Mouse (Mus musculus): ENCODE data around the gene Phyhd1. TPM values are rescaled to one million over a fixed set of nuclear protein-coding genes. Genes with fewer than 3 reads are reported as not detected.
A peak's percentile ranks its signal among the peaks of the same experiment; 100 is the strongest.

The Phyhd1 gene
- 2.9 and 4.9 TPM in 2 replicates for polyA plus RNA-seq (2016; fragmentation: Nextera tagmentation; extraction: Ambion mirVana)

- H3K27me3 ChIP-seq (replicated peaks; ENCODE audit: low read depth, poor library complexity, severe bottlenecking), result no peaks in the 10 kb centered on the region
- peak within 1 kb of the TSS; percentile 36 for H3K4me3 ChIP-seq
- peak; percentile 33 for DNase-seq (ENCODE audit: low spot score)
- peaks cover 52% of the 10 kb centered on the region for H3K36me3 ChIP-seq (replicated peaks)
- peak within 1 kb of the TSS; percentile 86 for H3K27ac ChIP-seq (replicated peaks)
- H3K9me3 ChIP-seq, result no peaks in the 10 kb centered on the region
- H3K4me1 ChIP-seq, result peaks cover 35% of the 10 kb centered on the region
- 32% methylated on average over 5 of the region's 5 CpGs for WGBS
These were observed at the start of gene Phyhd1 for GRCm38 (mm10) chr2:30265767-30266253. TSS of gene Phyhd1 (plus strand) at chr2:30266203.

- H3K4me1 ChIP-seq, result peaks cover 2% of the 10 kb centered on the region
- no peaks in the 10 kb centered on the region for H3K27me3 ChIP-seq (replicated peaks; ENCODE audit: low read depth, poor library complexity, severe bottlenecking)
- H3K27ac ChIP-seq (replicated peaks), result no peak overlapping the region
- 93% methylated on average over 5 of the region's 5 CpGs for WGBS
- H3K9me3 ChIP-seq, result no peaks in the 10 kb centered on the region
- no peak for DNase-seq (ENCODE audit: low spot score)
- H3K4me3 ChIP-seq, result no peak overlapping the region
- H3K36me3 ChIP-seq (replicated peaks), result no peaks in the 10 kb centered on the region
These were observed 49.7 kb upstream of the Phyhd1 start for GRCm38 (mm10) chr2:30216293-30216692.

GRCm38 (mm10) chr2:30235593-30235992 lies 30.4 kb upstream of the Phyhd1 start:
- 82% methylated on average over 5 of the region's 5 CpGs for WGBS
- Histone ChIP-seq H3K4me1 (peaks cover 25% of the 10 kb centered on the region), H3K9me3 (peaks cover 10% of the 10 kb centered on the region; the same call in 1 of the 2 replicates), H3K36me3 (replicated peaks) (peaks cover 12% of the 10 kb centered on the region), H3K4me3 (no peak overlapping the region), H3K27ac (replicated peaks) (no peak overlapping the region), H3K27me3 (replicated peaks; ENCODE audit: low read depth, poor library complexity, severe bottlenecking) (no peaks in the 10 kb centered on the region)
- no peak for DNase-seq (ENCODE audit: low spot score)

- peaks cover 25% of the 10 kb centered on the region for H3K4me1 ChIP-seq
- DNase-seq (ENCODE audit: low spot score), result peak; percentile 26
- peaks cover 22% of the 10 kb centered on the region for H3K36me3 ChIP-seq (replicated peaks)
- peak overlapping the region; percentile 95 for H3K4me3 ChIP-seq
- no peaks in the 10 kb centered on the region for H3K27me3 ChIP-seq (replicated peaks; ENCODE audit: low read depth, poor library complexity, severe bottlenecking)
- H3K9me3 ChIP-seq, result no peaks in the 10 kb centered on the region
- H3K27ac ChIP-seq (replicated peaks), result peak overlapping the region; percentile 96
- 7% methylated on average over 18 of the region's 18 CpGs for WGBS
These were observed 29.4 kb upstream of the Phyhd1 start for GRCm38 (mm10) chr2:30236426-30237198.

- peaks cover 29% of the 10 kb centered on the region for H3K36me3 ChIP-seq (replicated peaks)
- H3K9me3 ChIP-seq, result no peaks in the 10 kb centered on the region
- peak; percentile 100 for DNase-seq (ENCODE audit: low spot score)
- no peaks in the 10 kb centered on the region for H3K27me3 ChIP-seq (replicated peaks; ENCODE audit: low read depth, poor library complexity, severe bottlenecking)
- under 1% methylated on average over 67 of the region's 67 CpGs for WGBS
- peaks cover 26% of the 10 kb centered on the region for H3K4me1 ChIP-seq
- H3K27ac ChIP-seq (replicated peaks), result peak within 1 kb of the TSS; percentile 96
- H3K4me3 ChIP-seq, result peak within 1 kb of the TSS; percentile 95
These were observed 28.7 kb upstream of the Phyhd1 start, which contains the start of gene Lrrc8a for GRCm38 (mm10) chr2:30237199-30237880. TSS of gene Lrrc8a (plus strand) at chr2:30237715.

- WGBS, result under 1% methylated on average over 42 of the region's 42 CpGs
- DNase-seq (ENCODE audit: low spot score), result no peak
These were observed 28.1 kb upstream of the Phyhd1 start for GRCm38 (mm10) chr2:30237881-30238280.

GRCm38 (mm10) chr2:30238906-30239465 lies 27.0 kb upstream of the Phyhd1 start:
- H3K4me1 ChIP-seq, result peaks cover 32% of the 10 kb centered on the region
- H3K36me3 ChIP-seq (replicated peaks), result peaks cover 46% of the 10 kb centered on the region
- H3K27ac ChIP-seq (replicated peaks), result peak overlapping the region; percentile 96; the same call in 1 of the 2 replicates
- H3K27me3 ChIP-seq (replicated peaks; ENCODE audit: low read depth, poor library complexity, severe bottlenecking), result no peaks in the 10 kb centered on the region
- peak overlapping the region; percentile 95 for H3K4me3 ChIP-seq
- DNase-seq (ENCODE audit: low spot score), result no peak
- WGBS, result 75% methylated on average over 3 of the region's 3 CpGs
- no peaks in the 10 kb centered on the region for H3K9me3 ChIP-seq

More at GRCm38 (mm10) chr2:30237881-30238280, 28.1 kb upstream of the Phyhd1 start:
- no peaks in the 10 kb centered on the region for H3K9me3 ChIP-seq
- H3K27ac ChIP-seq (replicated peaks), result peak overlapping the region; percentile 96
- H3K4me3 ChIP-seq, result peak overlapping the region; percentile 95
- peaks cover 35% of the 10 kb centered on the region for H3K36me3 ChIP-seq (replicated peaks)
- H3K27me3 ChIP-seq (replicated peaks; ENCODE audit: low read depth, poor library complexity, severe bottlenecking), result no peaks in the 10 kb centered on the region
- peaks cover 32% of the 10 kb centered on the region for H3K4me1 ChIP-seq

- peaks cover 37% of the 10 kb centered on the region for H3K4me1 ChIP-seq
- peaks cover 54% of the 10 kb centered on the region for H3K36me3 ChIP-seq (replicated peaks)
- no peak for DNase-seq (ENCODE audit: low spot score)
- peak overlapping the region; percentile 95 for H3K4me3 ChIP-seq
- H3K27ac ChIP-seq (replicated peaks), result no peak overlapping the region
- H3K9me3 ChIP-seq, result no peaks in the 10 kb centered on the region
- no peaks in the 10 kb centered on the region for H3K27me3 ChIP-seq (replicated peaks; ENCODE audit: low read depth, poor library complexity, severe bottlenecking)
- 90% methylated on average over 4 of the region's 4 CpGs for WGBS
These were observed 26.2 kb upstream of the Phyhd1 start for GRCm38 (mm10) chr2:30239777-30240176.

GRCm38 (mm10) chr2:30240267-30240666 lies 25.7 kb upstream of the Phyhd1 start, which contains the start of gene Gm28035:
TSS of gene Gm28035 (plus strand) at chr2:30240567.
- WGBS, result 77% methylated on average over 2 of the region's 2 CpGs
- Histone ChIP-seq H3K36me3 (replicated peaks) (peaks cover 59% of the 10 kb centered on the region), H3K9me3 (no peaks in the 10 kb centered on the region)

GRCm38 (mm10) chr2:30242509-30242908 lies 23.5 kb upstream of the Phyhd1 start:
- DNase-seq (ENCODE audit: low spot score), result peak; percentile 45
- H3K36me3 ChIP-seq (replicated peaks), result peaks cover 81% of the 10 kb centered on the region
- no peaks in the 10 kb centered on the region for H3K27me3 ChIP-seq (replicated peaks; ENCODE audit: low read depth, poor library complexity, severe bottlenecking)
- H3K27ac ChIP-seq (replicated peaks), result no peak overlapping the region; the same call in 1 of the 2 replicates
- peak overlapping the region; percentile 3; the same call in 1 of the 2 replicates for H3K4me3 ChIP-seq
- WGBS, result 41% methylated on average over 4 of the region's 4 CpGs
- peaks cover 32% of the 10 kb centered on the region for H3K4me1 ChIP-seq
- no peaks in the 10 kb centered on the region for H3K9me3 ChIP-seq

More at GRCm38 (mm10) chr2:30240267-30240666, 25.7 kb upstream of the Phyhd1 start, which contains the start of gene Gm28035:
- peak within 1 kb of the TSS; percentile 95 for H3K4me3 ChIP-seq
- H3K4me1 ChIP-seq, result peaks cover 40% of the 10 kb centered on the region
- no peak within 1 kb of the TSS for H3K27ac ChIP-seq (replicated peaks)
- no peaks in the 10 kb centered on the region for H3K27me3 ChIP-seq (replicated peaks; ENCODE audit: low read depth, poor library complexity, severe bottlenecking)
- no peak for DNase-seq (ENCODE audit: low spot score)

- Histone ChIP-seq H3K27ac (replicated peaks) (no peak overlapping the region), H3K36me3 (replicated peaks) (peaks cover 90% of the 10 kb centered on the region), H3K9me3 (no peaks in the 10 kb centered on the region), H3K4me3 (no peak overlapping the region), H3K4me1 (peaks cover 29% of the 10 kb centered on the region), H3K27me3 (replicated peaks; ENCODE audit: low read depth, poor library complexity, severe bottlenecking) (no peaks in the 10 kb centered on the region)
- whole genome bisulfite sequencing, result 92% methylated on average over 4 of the region's 4 CpGs
- no peak for DNase-seq (ENCODE audit: low spot score)
These were observed 22.6 kb upstream of the Phyhd1 start for GRCm38 (mm10) chr2:30243391-30243790.

- Histone ChIP-seq H3K27me3 (replicated peaks; ENCODE audit: low read depth, poor library complexity, severe bottlenecking) (no peaks in the 10 kb centered on the region), H3K9me3 (no peaks in the 10 kb centered on the region), H3K36me3 (replicated peaks) (peaks cover 100% of the 10 kb centered on the region), H3K4me3 (no peak overlapping the region), H3K27ac (replicated peaks) (no peak overlapping the region), H3K4me1 (peaks cover 16% of the 10 kb centered on the region)
- DNase-seq (ENCODE audit: low spot score), result no peak
- 67% methylated on average over 7 of the region's 7 CpGs for WGBS
These were observed 21.3 kb upstream of the Phyhd1 start for GRCm38 (mm10) chr2:30244595-30245178.

Data from embryonic facial prominence, embryonic 10.5 days (tissue).